Mouse (Mus musculus): Measurements from ENCODE around the gene Rhox3h. TPM values are rescaled to one million over a fixed set of nuclear protein-coding genes. Genes with fewer than 3 reads are reported as not detected.
"Not testable (repeated sequence)": the region's sequence is repeated elsewhere in the genome, so short reads cannot be mapped to it uniquely, and the experiment has no call there.

Rhox3h gene
- not detected in 2 replicates for polyA plus RNA-seq (2014; fragmentation: Nextera tagmentation; extraction: Ambion mirVana)

- not testable (repeated sequence) for H3K36me3 ChIP-seq (ENCODE audit: control insufficient read depth, insufficient read depth, low read length); H3K27me3 ChIP-seq (replicated peaks; ENCODE audit: control insufficient read depth, insufficient read depth, low read length); ATAC-seq; H3K27ac ChIP-seq (ENCODE audit: low read depth, low read length); H3K4me3 ChIP-seq (ENCODE audit: low read depth, low read length); H3K9me3 ChIP-seq (replicated peaks; ENCODE audit: control insufficient read depth, low read length); H3K9ac ChIP-seq (ENCODE audit: low read length); H3K4me2 ChIP-seq (ENCODE audit: low read length); H3K4me1 ChIP-seq (ENCODE audit: control insufficient read depth, insufficient read depth, low read length); DNase-seq (ENCODE audit: low spot score)
- WGBS: 91% methylated on average over 1 of the region's 3 CpGs
Observed at GRCm38 (mm10) chrX:37668664-37669063, at the start of gene Rhox3h. Gene Rhox3h (minus strand): TSS chrX:37668764.

- no peaks in the 10 kb centered on the region for H3K27me3 ChIP-seq (replicated peaks; ENCODE audit: control insufficient read depth, insufficient read depth, low read length)
- no peak overlapping the region for H3K9ac ChIP-seq (ENCODE audit: low read length)
Observed at GRCm38 (mm10) chrX:37701821-37702387, 33.3 kb upstream of the Rhox3h start.

GRCm38 (mm10) chrX:37692261-37692660 lies 23.7 kb upstream of the Rhox3h start:
- H3K27ac ChIP-seq (ENCODE audit: low read depth, low read length): no peak overlapping the region
- no peaks in the 10 kb centered on the region for H3K36me3 ChIP-seq (ENCODE audit: control insufficient read depth, insufficient read depth, low read length)
- DNase-seq (ENCODE audit: low spot score): no peak
- H3K9ac ChIP-seq (ENCODE audit: low read length): no peak overlapping the region
- H3K9me3 ChIP-seq (replicated peaks; ENCODE audit: control insufficient read depth, low read length): no peaks in the 10 kb centered on the region
- 70% methylated on average over 2 of the region's 2 CpGs for WGBS
- ATAC-seq: no peak
- H3K4me3 ChIP-seq (ENCODE audit: low read depth, low read length): no peak overlapping the region
- no peaks in the 10 kb centered on the region for H3K27me3 ChIP-seq (replicated peaks; ENCODE audit: control insufficient read depth, insufficient read depth, low read length)
- no peaks in the 10 kb centered on the region for H3K4me1 ChIP-seq (ENCODE audit: control insufficient read depth, insufficient read depth, low read length)
- no peak overlapping the region for H3K4me2 ChIP-seq (ENCODE audit: low read length)

More at GRCm38 (mm10) chrX:37701821-37702387, 33.3 kb upstream of the Rhox3h start:
- ATAC-seq: no peak
- Histone ChIP-seq H3K36me3 (ENCODE audit: control insufficient read depth, insufficient read depth, low read length) (no peaks in the 10 kb centered on the region), H3K4me2 (ENCODE audit: low read length) (no peak overlapping the region), H3K4me3 (ENCODE audit: low read depth, low read length) (no peak overlapping the region), H3K9me3 (replicated peaks; ENCODE audit: control insufficient read depth, low read length) (no peaks in the 10 kb centered on the region), H3K27ac (ENCODE audit: low read depth, low read length) (no peak overlapping the region), H3K4me1 (ENCODE audit: control insufficient read depth, insufficient read depth, low read length) (no peaks in the 10 kb centered on the region)
- no peak for DNase-seq (ENCODE audit: low spot score)
- 79% methylated on average over 3 of the region's 3 CpGs for WGBS

DNA sequence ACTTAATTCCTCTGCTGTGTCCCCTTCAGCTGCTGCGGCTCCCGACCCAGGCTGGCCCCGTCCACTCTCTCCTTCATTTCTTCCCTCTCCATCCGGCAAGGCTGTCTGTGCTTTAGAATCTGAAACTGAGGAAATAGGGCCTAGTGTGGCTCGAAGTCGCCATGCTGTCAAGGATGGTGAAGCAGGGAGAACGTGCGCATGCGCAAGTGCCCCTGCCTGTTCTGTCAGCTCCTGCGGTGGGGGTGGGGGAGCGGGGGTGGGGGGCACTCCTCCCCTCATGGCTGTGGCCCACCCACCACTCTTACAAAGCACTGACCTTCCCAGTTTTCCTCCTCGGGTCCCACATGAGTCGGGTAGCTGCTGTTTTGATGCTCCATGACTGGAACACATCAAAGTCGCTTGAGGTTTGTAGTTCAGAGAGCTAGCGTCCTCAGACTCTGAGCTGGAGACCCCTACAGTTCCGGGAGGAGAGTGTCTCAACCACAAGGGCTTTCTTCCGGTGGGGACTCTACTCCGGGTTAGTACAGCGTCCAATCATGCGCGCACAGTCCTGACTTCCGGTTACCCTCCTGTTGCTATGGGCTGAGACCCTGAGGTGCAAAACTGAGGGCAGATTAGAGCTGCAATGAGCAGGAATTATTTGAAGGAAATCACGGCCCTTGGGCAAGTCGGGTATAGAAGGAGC lies 14.6 kb upstream of the Rhox3h start:
- H3K4me2 ChIP-seq (ENCODE audit: low read length): no peak overlapping the region
- no peak overlapping the region for H3K4me3 ChIP-seq (ENCODE audit: low read depth, low read length)
- H3K36me3 ChIP-seq (ENCODE audit: control insufficient read depth, insufficient read depth, low read length): no peaks in the 10 kb centered on the region
- no peaks in the 10 kb centered on the region for H3K9me3 ChIP-seq (replicated peaks; ENCODE audit: control insufficient read depth, low read length)
- ATAC-seq: no peak
- no peak overlapping the region for H3K9ac ChIP-seq (ENCODE audit: low read length)
- WGBS: 85% methylated on average over 24 of the region's 24 CpGs
- H3K4me1 ChIP-seq (ENCODE audit: control insufficient read depth, insufficient read depth, low read length): no peaks in the 10 kb centered on the region
- H3K27ac ChIP-seq (ENCODE audit: low read depth, low read length): no peak overlapping the region
- no peaks in the 10 kb centered on the region for H3K27me3 ChIP-seq (replicated peaks; ENCODE audit: control insufficient read depth, insufficient read depth, low read length)
- DNase-seq (ENCODE audit: low spot score): no peak

DNA sequence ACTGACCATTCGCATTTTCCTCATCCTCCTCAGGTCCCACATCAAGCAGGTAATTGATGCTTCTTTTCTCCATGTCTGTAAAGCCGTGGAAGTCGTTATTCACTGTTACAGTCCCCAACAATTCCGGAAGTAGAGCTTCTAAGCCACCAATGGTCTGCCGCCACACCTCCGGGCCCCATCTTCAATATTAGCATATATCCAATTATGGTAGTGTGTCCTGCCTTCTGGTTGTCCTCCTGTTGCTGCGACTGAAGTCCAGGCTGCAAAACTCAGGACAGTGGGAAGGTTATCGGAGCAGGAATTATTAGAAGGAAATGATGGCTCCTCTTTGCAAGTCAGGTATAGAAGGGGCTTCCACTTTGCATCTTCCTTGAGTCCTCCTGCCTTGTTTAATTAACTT lies 4.6 kb upstream of the Rhox3h start, which contains the start of gene Rhox2h:
Gene Rhox2h (minus strand): TSS at position 101 of the 400 bp plus-strand sequence.
- not testable (repeated sequence) for H3K27me3 ChIP-seq (replicated peaks; ENCODE audit: control insufficient read depth, insufficient read depth, low read length); H3K9ac ChIP-seq (ENCODE audit: low read length); ATAC-seq; H3K36me3 ChIP-seq (ENCODE audit: control insufficient read depth, insufficient read depth, low read length); H3K9me3 ChIP-seq (replicated peaks; ENCODE audit: control insufficient read depth, low read length); H3K4me2 ChIP-seq (ENCODE audit: low read length); H3K27ac ChIP-seq (ENCODE audit: low read depth, low read length); H3K4me1 ChIP-seq (ENCODE audit: control insufficient read depth, insufficient read depth, low read length); DNase-seq (ENCODE audit: low spot score); H3K4me3 ChIP-seq (ENCODE audit: low read depth, low read length)
- 87% methylated on average over 8 of the region's 8 CpGs for WGBS

- H3K27ac ChIP-seq (ENCODE audit: low read depth, low read length): not testable (repeated sequence)
- 94% methylated on average over 12 of the region's 20 CpGs for WGBS
Observed at GRCm38 (mm10) chrX:37651227-37651626, 17.3 kb downstream of the Rhox3h start, which contains the start of gene Rhox4g. Gene Rhox4g (minus strand): TSS chrX:37651327.

DNA sequence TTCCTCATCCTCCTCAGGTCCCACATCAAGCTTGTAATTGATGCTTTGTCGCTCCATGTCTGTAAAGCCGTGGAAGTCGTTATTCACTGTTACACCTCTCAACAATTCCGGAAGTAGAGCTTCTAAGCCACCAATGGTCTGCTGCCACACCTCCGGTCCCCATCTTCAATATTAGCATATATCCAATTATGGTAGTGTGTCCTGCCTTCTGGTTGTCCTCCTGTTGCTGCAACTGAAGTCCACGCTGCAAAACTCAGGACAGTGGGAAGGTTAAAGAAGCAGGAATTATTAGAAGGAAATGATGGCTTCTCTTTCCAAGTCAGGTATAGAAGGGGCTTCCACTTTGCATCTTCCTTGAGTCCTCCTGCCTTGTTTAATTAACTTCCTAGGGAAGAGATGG lies 25.2 kb downstream of the Rhox3h start, which contains the start of gene Rhox2g:
Gene Rhox2g (minus strand): TSS at position 101 of the 400 bp plus-strand sequence.
- H3K27ac ChIP-seq (ENCODE audit: low read depth, low read length); H3K36me3 ChIP-seq (ENCODE audit: control insufficient read depth, insufficient read depth, low read length); H3K9ac ChIP-seq (ENCODE audit: low read length); H3K4me3 ChIP-seq (ENCODE audit: low read depth, low read length); H3K4me2 ChIP-seq (ENCODE audit: low read length); H3K27me3 ChIP-seq (replicated peaks; ENCODE audit: control insufficient read depth, insufficient read depth, low read length); H3K9me3 ChIP-seq (replicated peaks; ENCODE audit: control insufficient read depth, low read length); H3K4me1 ChIP-seq (ENCODE audit: control insufficient read depth, insufficient read depth, low read length); DNase-seq (ENCODE audit: low spot score); ATAC-seq: not testable (repeated sequence)
- WGBS: 89% methylated on average over 6 of the region's 6 CpGs

More at GRCm38 (mm10) chrX:37651227-37651626, 17.3 kb downstream of the Rhox3h start, which contains the start of gene Rhox4g:
- H3K4me3 ChIP-seq (ENCODE audit: low read depth, low read length); H3K4me1 ChIP-seq (ENCODE audit: control insufficient read depth, insufficient read depth, low read length); H3K9ac ChIP-seq (ENCODE audit: low read length); H3K4me2 ChIP-seq (ENCODE audit: low read length); H3K27me3 ChIP-seq (replicated peaks; ENCODE audit: control insufficient read depth, insufficient read depth, low read length); H3K36me3 ChIP-seq (ENCODE audit: control insufficient read depth, insufficient read depth, low read length); DNase-seq (ENCODE audit: low spot score); H3K9me3 ChIP-seq (replicated peaks; ENCODE audit: control insufficient read depth, low read length); ATAC-seq: not testable (repeated sequence)

GRCm38 (mm10) chrX:37628512-37628911 lies 40.1 kb downstream of the Rhox3h start, which contains the start of gene Rhox3g:
Gene Rhox3g (minus strand): TSS chrX:37628612.
- not testable (repeated sequence) for H3K36me3 ChIP-seq (ENCODE audit: control insufficient read depth, insufficient read depth, low read length); H3K9me3 ChIP-seq (replicated peaks; ENCODE audit: control insufficient read depth, low read length); ATAC-seq; H3K27ac ChIP-seq (ENCODE audit: low read depth, low read length); H3K27me3 ChIP-seq (replicated peaks; ENCODE audit: control insufficient read depth, insufficient read depth, low read length); H3K4me2 ChIP-seq (ENCODE audit: low read length); H3K9ac ChIP-seq (ENCODE audit: low read length); H3K4me3 ChIP-seq (ENCODE audit: low read depth, low read length); DNase-seq (ENCODE audit: low spot score); H3K4me1 ChIP-seq (ENCODE audit: control insufficient read depth, insufficient read depth, low read length)
- 94% methylated on average over 2 of the region's 2 CpGs for WGBS
